Mouse (Mus musculus) neural tube, embryonic 13.5 days (tissue): ENCODE measurements around the gene Slc35d2. TPM values are rescaled to one million over a fixed set of nuclear protein-coding genes. Genes with fewer than 3 reads are reported as not detected.

Source experiments
- polyA plus RNA-seq: library from polyadenylated mRNA; unstranded; fragments of >200 nt; fragmentation: Nextera tagmentation; extraction: Ambion mirVana; gene quantifications from 2 replicates; pipeline ENCODE4 v1.2.1, GENCODE M21; 2015

Gene Slc35d2
- polyA plus RNA-seq, 1 experiment from 2014 or later: 2.6 TPM

Other genes with a start within 250 kb of the Slc35d2 start
- gene Hsd17b3, start 40.1 kb downstream of the Slc35d2 start, polyA plus RNA-seq: not detected in 2 replicates
- gene Zfp367, start 23.8 kb upstream of the Slc35d2 start, polyA plus RNA-seq: 4.6 and 6.0 TPM in 2 replicates
- 35.0 and 37.3 TPM in 2 replicates for gene Habp4, start 32.5 kb upstream of the Slc35d2 start, polyA plus RNA-seq
- 3.4 and 4.6 TPM in 2 replicates for gene Cdc14b, start 145.9 kb upstream of the Slc35d2 start, polyA plus RNA-seq
- gene Aaed1, start 183.3 kb upstream of the Slc35d2 start, polyA plus RNA-seq: 17.8 and 20.9 TPM in 2 replicates
- 169 and 171 TPM in 2 replicates for gene Ctsl, start 241.5 kb upstream of the Slc35d2 start, polyA plus RNA-seq